9 mouse cellular contexts compared by ENCODE assay signal in the genomic region with DNA sequence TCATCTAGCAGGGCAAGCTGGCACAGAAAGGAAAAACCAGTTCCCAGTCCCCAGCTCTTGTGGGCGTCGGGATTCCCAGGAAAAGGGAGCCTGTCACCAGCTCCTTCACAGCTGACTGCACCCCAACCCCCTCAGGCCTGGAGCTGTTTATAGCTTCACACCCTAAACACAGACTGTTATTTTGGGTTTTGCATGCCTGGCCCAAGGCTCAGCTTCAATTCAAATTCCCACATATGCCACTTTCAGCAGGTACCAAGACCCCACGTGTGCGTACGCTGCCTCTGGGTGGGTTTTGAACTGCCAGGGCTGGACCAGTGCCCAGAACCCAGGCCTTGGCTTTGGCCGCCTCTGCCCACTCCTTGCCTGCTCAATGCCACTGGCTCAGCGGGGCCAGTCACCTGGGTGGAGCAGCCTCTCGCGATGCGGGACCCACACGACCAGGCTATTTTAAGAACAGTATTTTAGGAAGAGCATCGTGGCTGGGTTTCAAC.
DNase-seq lines count a peak whose midpoint lies in the region; ATAC-seq lines count a peak whose summit lies in the region.
"Had no signal": no experiment of that assay in that cellular context is flagged by ENCODE, and none has a peak within 500 bp of the region (broad histone marks: within the 10 kb centered on the region; RNA-seq: fewer than 3 reads in every experiment).

No protein-coding gene starts in this region.

- no peak overlapping the region for H3K4me2 ChIP-seq in hindbrain, embryonic 16.5 days (ENCODE audit: low read length)

- H3K36me3 ChIP-seq in hindbrain, embryonic 16.5 days (ENCODE audit: control insufficient read depth, insufficient read depth, low read length): no peaks in the 10 kb centered on the region

- no peaks in the 10 kb centered on the region for H3K27me3 ChIP-seq in hindbrain, embryonic 16.5 days (replicated peaks; ENCODE audit: control insufficient read depth, insufficient read depth, low read length)
- H3K27me3 ChIP-seq: megakaryocyte, embryonic 14.5 days had no signal

- no peak overlapping the region for H3K9ac ChIP-seq in hindbrain, embryonic 16.5 days (ENCODE audit: low read depth, low read length)

- 56% methylated on average over 12 of the region's 12 CpGs for WGBS in hindbrain, embryonic 16.5 days

- DNase-seq in MN1 (ENCODE audit: low spot score): peak; percentile 17
- peak; percentile 50 to 79 for DNase-seq in gastrocnemius, adult 8-10 months (ENCODE audit: low spot score in 2 of 2)
- peak; percentile 78 for DNase-seq in left cerebral cortex, postnatal 4 days
- DNase-seq in spleen, postnatal 10 days (ENCODE audit: low spot score in 2 of 2): no peak
- no peak for DNase-seq in testis, postnatal 10 days (ENCODE audit: low spot score)

- intact Hi-C loops in left cerebral cortex, postnatal 4 days (cut with DNase I): no loop called here

- H3K27ac ChIP-seq in hindbrain, embryonic 16.5 days (ENCODE audit: low read depth, low read length): no peak overlapping the region

- no peak overlapping the region for H3K4me3 ChIP-seq in hindbrain, embryonic 16.5 days (ENCODE audit: low read length)
- H3K4me3 ChIP-seq: megakaryocyte, embryonic 14.5 days had no signal

- ATAC-seq in cerebellum, adult (ENCODE audit: insufficient number of reproducible peaks, low FRiP score, low TSS enrichment): peak; percentile 64; the same call in 1 of the 2 replicates
- ATAC-seq in hindbrain, embryonic 16.5 days: peak; percentile 49; the same call in 1 of the 2 replicates
- no peak for ATAC-seq in erythroid progenitor cell, adult 5-6 weeks (replicated peaks; ENCODE audit: low FRiP score, poor library complexity, severe bottlenecking)

- no peaks in the 10 kb centered on the region for H3K9me3 ChIP-seq in hindbrain, embryonic 16.5 days (ENCODE audit: control insufficient read depth, low read length)

- peaks cover 6% of the 10 kb centered on the region; the same call in 1 of the 2 replicates for H3K4me1 ChIP-seq in hindbrain, embryonic 16.5 days (ENCODE audit: control insufficient read depth, insufficient read depth, low read depth, low read length)
- H3K4me1 ChIP-seq: megakaryocyte, embryonic 14.5 days had no signal

Comparison
In these comparisons a context has a peak if more than half of its experiments do, and no peak if none do; other contexts are left out.
1. DNase-seq: peak in MN1 (single experiment), gastrocnemius, adult 8-10 months (2 of 2) and left cerebral cortex, postnatal 4 days (single experiment); none in spleen, postnatal 10 days (0 of 2) and testis, postnatal 10 days (single experiment).